Mouse (Mus musculus) brain, embryonic 18.5 days (tissue): ENCODE results near the gene Coq8b.

Source experiments
- DNase-seq: peaks from one replicate; pipeline ENCODE4 v3.0.0-alpha.2; 2012; ENCODE audit warnings: low read depth, low spot score

Coq8b gene

GRCm38 (mm10) chr7:27307551-27307950, 74.7 kb downstream of the Coq8b start:
- no peak for DNase-seq
